Mouse (Mus musculus): ENCODE measurements around the gene Usp8. TPM values are rescaled to one million over a fixed set of nuclear protein-coding genes. Genes with fewer than 3 reads are reported as not detected.

Usp8 gene
- total and polyA plus RNA-seq, 3 experiments = 21.1 to 34.6 TPM; not detected in 1

DNA sequence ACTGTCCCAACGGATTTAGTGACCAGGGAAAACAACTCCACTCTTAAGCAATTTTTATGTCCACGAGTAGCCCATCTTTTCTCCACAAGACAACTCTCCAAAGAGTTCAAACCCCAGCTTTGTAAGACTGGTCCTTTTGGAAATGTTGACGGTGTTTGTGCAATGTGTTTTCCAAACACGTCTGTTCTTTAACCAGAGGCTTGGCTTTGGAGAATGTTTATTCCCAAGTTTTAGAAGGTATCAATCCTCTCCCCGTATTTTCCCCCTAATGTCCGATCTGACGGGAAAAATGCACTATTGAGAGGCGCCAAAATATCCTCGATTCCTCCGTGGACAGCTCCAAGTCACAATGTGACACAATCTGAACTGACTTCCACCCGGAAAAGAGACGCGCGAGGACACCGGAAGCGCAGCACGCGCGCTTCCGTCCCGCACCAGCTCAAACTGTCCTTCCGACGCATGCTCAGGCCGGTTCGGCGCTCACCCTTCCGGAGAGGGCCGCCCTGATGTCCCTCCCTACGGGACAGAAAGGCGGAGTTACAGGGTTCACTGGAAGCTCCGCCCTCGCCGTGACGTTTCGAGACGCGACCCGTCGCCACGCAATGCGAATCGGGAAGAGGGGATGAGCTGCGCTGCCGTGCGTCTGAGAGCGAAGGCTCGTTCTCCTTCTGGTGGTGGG, at the start of gene Usp8 (continued):
- no peak for TF ChIP-seq USF2 (IDR thresholded peaks at IDR 0.05; ENCODE audit: borderline replicate concordance in 1 of 2, insufficient read depth in 1 of 2, low read depth in 1 of 2, low read length in 2 of 2)
- peak; percentile 95 for TF ChIP-seq SIN3A (IDR thresholded peaks at IDR 0.05; ENCODE audit: low read length)
- no peak for TF ChIP-seq TAL1 (IDR thresholded peaks at IDR 0.05; ENCODE audit: low read length)

DNA sequence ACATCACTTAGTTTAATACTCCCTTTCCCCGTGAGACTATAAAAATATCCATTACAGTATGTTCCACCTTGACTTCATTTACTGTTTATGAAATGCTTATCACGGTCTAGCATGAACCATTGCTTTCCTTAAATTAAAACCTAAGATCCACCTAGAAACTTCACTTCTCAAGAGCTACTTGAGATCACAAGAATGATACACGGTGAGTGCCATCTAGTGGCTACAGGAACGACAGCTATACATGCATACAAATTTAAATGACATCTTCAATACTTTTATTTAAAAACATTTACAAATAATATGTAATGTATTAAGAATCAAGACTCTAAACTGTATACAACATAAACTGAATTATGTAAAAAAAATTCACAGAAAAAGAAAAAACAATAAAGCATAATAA, 43.6 kb upstream of the Usp8 start:
- DNase-seq (ENCODE audit: low read depth, low spot score) = peak; percentile 81
- TF ChIP-seq ZC3H11A (IDR thresholded peaks at IDR 0.05; ENCODE audit: low read depth, low read length) (peak; percentile 89), TAL1 (IDR thresholded peaks at IDR 0.05; ENCODE audit: low read length) (no peak), GABPA (IDR thresholded peaks at IDR 0.05; ENCODE audit: low read depth, low read length) (no peak), E2F4 (IDR thresholded peaks at IDR 0.05; ENCODE audit: borderline replicate concordance, low read depth, low read length) (no peak), CTCF (IDR thresholded peaks at IDR 0.05 in 2 of 3, conservative IDR thresholded peaks at IDR 0.05 in 1 of 3; ENCODE audit: control insufficient read depth in 1 of 3, insufficient read depth in 1 of 3, low read depth in 2 of 3, low read length in 3 of 3, poor library complexity in 1 of 3, severe bottlenecking in 1 of 3) (peak; percentile 31 to 95 (median 56); a peak in 5 of 6 replicates), SIN3A (IDR thresholded peaks at IDR 0.05; ENCODE audit: low read length) (peak; percentile 73; the same call in 1 of the 2 replicates), MYC (IDR thresholded peaks at IDR 0.05; ENCODE audit: low read depth, low read length) (peak; percentile 77; the same call in 1 of the 2 replicates), MAX (IDR thresholded peaks at IDR 0.05; ENCODE audit: low read length) (no peak), SMC3 (IDR thresholded peaks at IDR 0.05; ENCODE audit: low read depth, low read length) (peak; percentile 93), NRF1 (IDR thresholded peaks at IDR 0.05; ENCODE audit: insufficient read depth, low read depth, low read length, poor library complexity, severe bottlenecking) (no peak), GATA1 (IDR thresholded peaks at IDR 0.05; ENCODE audit: low read depth, low read length) (no peak), ETS1 (IDR thresholded peaks at IDR 0.05; ENCODE audit: low read depth, low read length) (no peak), RAD21 (IDR thresholded peaks at IDR 0.05; ENCODE audit: low read depth, low read length) (peak; percentile 94), ZNF384 (IDR thresholded peaks at IDR 0.05; ENCODE audit: low read depth, low read length) (no peak)
- H3K79me2 ChIP-seq (ENCODE audit: control insufficient read depth, insufficient read depth, low read length, poor library complexity) = peaks cover 2% of the 10 kb centered on the region; the same call in 1 of the 2 replicates
- no peak overlapping the region for H3K27ac ChIP-seq (ENCODE audit: control insufficient read depth, low read depth, low read length)
- H3K4me1 ChIP-seq (ENCODE audit: control insufficient read depth in 1 of 2, insufficient read depth in 2 of 2, low read length in 2 of 2) = peaks cover 0 to 4% of the 10 kb centered on the region in 2 experiments; a peak in 1 of 4 replicates
- no peak overlapping the region for H3K9ac ChIP-seq (ENCODE audit: control insufficient read depth, low read depth, low read length, poor library complexity, severe bottlenecking)
- H3K27me3 ChIP-seq (ENCODE audit: control insufficient read depth in 1 of 2, insufficient read depth in 2 of 2, low read length in 2 of 2) = no peaks in the 10 kb centered on the region
- no peaks in the 10 kb centered on the region for H3K9me3 ChIP-seq (replicated peaks; ENCODE audit: insufficient read depth, low read length)
- peaks cover 0 to 4% of the 10 kb centered on the region in 2 experiments; a peak in 2 of 4 replicates for H3K36me3 ChIP-seq (ENCODE audit: control insufficient read depth in 1 of 2, insufficient read depth in 2 of 2, low read length in 2 of 2)
- no peak overlapping the region for H3K4me3 ChIP-seq (ENCODE audit: control insufficient read depth in 1 of 2, insufficient read depth in 1 of 2, low read depth in 2 of 2, low read length in 2 of 2)

DNA sequence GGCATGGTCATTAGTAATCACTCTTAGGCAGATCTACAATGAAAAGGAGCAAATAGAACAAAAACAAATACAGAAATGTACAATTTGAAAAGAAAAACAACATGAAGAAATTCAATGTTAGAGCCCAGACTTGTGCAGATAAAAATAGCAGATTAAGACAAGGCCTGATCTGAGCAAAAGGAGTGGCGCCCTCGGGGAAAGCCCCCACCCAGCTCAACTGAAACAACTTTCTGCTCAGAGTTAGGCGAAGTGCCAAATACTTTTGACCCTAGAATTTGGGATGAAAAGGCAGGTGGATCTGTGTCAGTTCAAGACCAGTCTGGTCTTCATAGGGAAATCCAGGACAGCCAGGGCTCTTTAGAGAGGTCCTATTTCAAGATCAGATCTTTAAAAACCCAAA, 41.1 kb upstream of the Usp8 start:
- DNase-seq (ENCODE audit: low read depth, low spot score) = no peak
- Histone ChIP-seq H3K27ac (ENCODE audit: control insufficient read depth, low read depth, low read length) (no peak overlapping the region), H3K9ac (ENCODE audit: control insufficient read depth, low read depth, low read length, poor library complexity, severe bottlenecking) (no peak overlapping the region), H3K79me2 (ENCODE audit: control insufficient read depth, insufficient read depth, low read length, poor library complexity) (peaks cover 7% of the 10 kb centered on the region), H3K4me1 (ENCODE audit: control insufficient read depth in 1 of 2, insufficient read depth in 2 of 2, low read length in 2 of 2) (peaks cover 0 to 4% of the 10 kb centered on the region in 2 experiments; a peak in 1 of 4 replicates), H3K4me3 (ENCODE audit: control insufficient read depth in 1 of 2, insufficient read depth in 1 of 2, low read depth in 2 of 2, low read length in 2 of 2) (no peak overlapping the region), H3K9me3 (replicated peaks; ENCODE audit: insufficient read depth, low read length) (no peaks in the 10 kb centered on the region), H3K27me3 (ENCODE audit: control insufficient read depth in 1 of 2, insufficient read depth in 2 of 2, low read length in 2 of 2) (no peaks in the 10 kb centered on the region), H3K36me3 (ENCODE audit: control insufficient read depth in 1 of 2, insufficient read depth in 2 of 2, low read length in 2 of 2) (peaks cover 0 to 5% of the 10 kb centered on the region in 2 experiments; a peak in 2 of 4 replicates)
- TF ChIP-seq CTCF (IDR thresholded peaks at IDR 0.05 in 2 of 3, conservative IDR thresholded peaks at IDR 0.05 in 1 of 3; ENCODE audit: control insufficient read depth in 1 of 3, insufficient read depth in 1 of 3, low read depth in 2 of 3, low read length in 3 of 3, poor library complexity in 1 of 3, severe bottlenecking in 1 of 3) (no peak), EP300 (IDR thresholded peaks at IDR 0.05; ENCODE audit: low read depth in 1 of 2, low read length in 2 of 2) (peak in 1 of 2 experiments; percentile 17; a peak in 1 of 4 replicates)
